Mouse (Mus musculus) thymus, adult 2 months (tissue): ENCODE measurements around the gene Tln2. TPM values are rescaled to one million over a fixed set of nuclear protein-coding genes. Genes with fewer than 3 reads are reported as not detected.

Experiments used
- DNase-seq: peaks from one replicate; pipeline ENCODE4 v3.0.0; 2021
- H3K27ac ChIP-seq: fragments of 200-500 bp; 2 replicates; pipeline ENCODE4 v1.5.1; 2012; ENCODE audit warnings: low read length, control low read depth; ENCODE audit not compliant: control insufficient read depth, insufficient read depth
- H3K27me3 ChIP-seq: fragments of 200-500 bp; 2 replicates; pipeline ENCODE4 v1.6.1; 2012; ENCODE audit warnings: mild to moderate bottlenecking, low read length, moderate library complexity, mixed read lengths; ENCODE audit not compliant: control insufficient read depth, insufficient read depth
- H3K36me3 ChIP-seq: fragments of 200-500 bp; 2 replicates; pipeline ENCODE4 v1.6.1; 2012; ENCODE audit warnings: mild to moderate bottlenecking, low read length, moderate library complexity; ENCODE audit not compliant: control insufficient read depth, insufficient read depth
- H3K4me1 ChIP-seq: fragments of 200-500 bp; replicated peaks from 2 replicates; pipeline ENCODE4 v1.6.1; 2012; ENCODE audit warnings: low read length; ENCODE audit not compliant: control insufficient read depth, insufficient read depth
- H3K4me3 ChIP-seq: fragments of 200-500 bp; 2 replicates; pipeline ENCODE4 v1.5.1; 2012; ENCODE audit warnings: mild to moderate bottlenecking, low read length, control low read depth, moderate library complexity; ENCODE audit not compliant: control insufficient read depth, insufficient read depth
- CTCF ChIP-seq: fragments of 200-500 bp; IDR thresholded peaks from 2 replicates; pipeline ENCODE4 v1.5.1; 2012; ENCODE audit warnings: mild to moderate bottlenecking, control low read depth, low read length, moderate library complexity, borderline replicate concordance; ENCODE audit not compliant: control insufficient read depth, poor library complexity, insufficient read depth; ENCODE audit errors: extremely low read depth
- POLR2A ChIP-seq: fragments of 200-500 bp; IDR thresholded peaks from 2 replicates; pipeline ENCODE4 v1.6.1; 2012; ENCODE audit warnings: mild to moderate bottlenecking, low read length, control low read depth, moderate library complexity; ENCODE audit not compliant: control insufficient read depth, poor library complexity, insufficient read depth; ENCODE audit errors: extremely low read depth
- WGBS: fragments of 180-500 bp; shearing (Covaris S2); methylation state at CpG from one replicate; pipeline ENCODE4 v1.1.7; 2018; 5-methylcytosine and 5-hydroxymethylcytosine counted together
- polyA plus RNA-seq: library from polyadenylated mRNA; depleted of rRNA; stranded (reverse); fragments of >200 nt; gene quantifications from 2 replicates; pipeline ENCODE4 v1.2.3, GENCODE M21; 2012

The Tln2 gene
- polyA plus RNA-seq, 1 experiment = 3.7 TPM

DNA sequence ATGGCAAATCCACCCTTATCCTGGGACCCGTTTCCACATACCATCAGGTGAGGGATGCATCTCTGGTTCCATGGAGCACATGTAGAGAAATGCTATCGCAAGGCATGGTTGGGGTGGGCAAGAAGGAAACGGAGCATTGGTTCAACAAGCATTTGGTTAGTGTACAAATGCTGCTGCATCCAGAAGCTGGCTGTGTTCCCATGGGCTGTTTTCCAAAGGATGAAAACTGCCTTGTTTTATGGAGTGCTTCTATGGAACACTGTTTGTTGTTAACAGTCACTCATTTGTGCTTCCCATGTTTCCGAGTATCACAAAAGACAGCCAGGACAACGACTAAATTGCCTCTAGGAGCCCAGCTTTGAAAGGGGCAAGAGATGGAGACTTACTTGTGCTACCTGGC, 35.7 kb upstream of the Tln2 start:
- Histone ChIP-seq H3K4me1 (no peaks in the 10 kb centered on the region), H3K27me3 (no peaks in the 10 kb centered on the region), H3K27ac (no peak overlapping the region), H3K36me3 (no peaks in the 10 kb centered on the region), H3K4me3 (no peak overlapping the region)
- DNase-seq = no peak
- WGBS = 91% methylated on average over 5 of the region's 5 CpGs
- TF ChIP-seq POLR2A = no peak
- no peak for TF ChIP-seq CTCF

DNA sequence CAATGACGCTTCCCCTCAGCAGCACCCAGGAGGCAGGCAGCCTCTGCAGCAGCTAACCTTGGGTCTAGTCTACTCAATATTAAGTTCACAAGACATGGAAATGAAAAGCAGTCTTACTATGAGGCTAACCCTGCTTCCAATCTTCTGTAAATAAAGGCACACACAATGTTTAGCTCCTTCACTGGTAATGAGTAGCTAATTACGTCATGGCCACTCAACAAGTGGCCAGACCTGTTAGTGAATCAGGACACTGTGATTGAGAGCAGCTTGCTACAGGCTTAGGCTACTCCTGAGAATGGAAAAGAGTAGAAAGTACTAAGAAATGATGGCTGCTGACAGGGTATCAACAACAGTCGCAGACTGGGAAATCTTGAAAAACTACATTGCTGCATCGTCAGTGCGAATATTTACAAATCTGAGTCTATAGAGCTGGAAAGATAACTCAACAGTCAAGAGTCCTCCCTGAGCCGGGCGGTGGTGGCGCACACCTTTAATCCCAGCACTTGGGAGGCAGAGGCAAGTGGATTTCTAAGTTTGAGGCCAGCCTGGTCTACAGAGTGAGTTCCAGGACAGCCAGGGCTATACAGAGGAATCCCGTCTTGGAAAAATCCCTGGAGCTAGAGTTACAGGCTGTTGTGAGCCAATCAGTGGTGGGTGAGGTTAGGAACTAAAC, 34.1 kb upstream of the Tln2 start:
- no peak overlapping the region for H3K27ac ChIP-seq
- no peak overlapping the region for H3K4me3 ChIP-seq
- 95% methylated on average over 9 of the region's 9 CpGs for WGBS
- no peaks in the 10 kb centered on the region for H3K27me3 ChIP-seq
- no peak for TF ChIP-seq POLR2A
- TF ChIP-seq CTCF = no peak
- DNase-seq = no peak
- H3K4me1 ChIP-seq = no peaks in the 10 kb centered on the region
- H3K36me3 ChIP-seq = no peaks in the 10 kb centered on the region

DNA sequence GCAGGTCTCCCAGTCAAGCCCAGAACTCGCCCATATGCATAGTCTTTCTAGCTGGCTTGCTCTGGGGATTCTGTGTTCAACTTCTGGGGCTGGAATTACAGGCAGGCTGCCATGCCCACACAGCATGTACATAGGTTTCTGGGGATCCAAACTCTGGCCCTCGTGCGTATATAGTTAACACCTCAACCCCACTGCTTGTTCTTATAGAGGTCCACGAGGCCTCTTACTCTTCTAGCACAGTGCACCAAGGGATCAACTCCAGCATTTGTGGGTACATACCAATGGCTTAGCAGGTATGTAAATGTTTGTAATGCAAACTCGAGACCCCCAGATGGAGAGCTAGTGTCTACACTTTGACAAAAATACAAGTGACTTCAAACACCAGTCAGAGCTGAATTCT, 33.2 kb upstream of the Tln2 start:
- no peaks in the 10 kb centered on the region for H3K27me3 ChIP-seq
- DNase-seq = no peak
- no peak overlapping the region for H3K27ac ChIP-seq
- TF ChIP-seq CTCF (no peak), POLR2A (no peak)
- no peak overlapping the region for H3K4me3 ChIP-seq
- H3K4me1 ChIP-seq = no peaks in the 10 kb centered on the region
- no peaks in the 10 kb centered on the region for H3K36me3 ChIP-seq
- 92% methylated on average over 5 of the region's 5 CpGs for WGBS

DNA sequence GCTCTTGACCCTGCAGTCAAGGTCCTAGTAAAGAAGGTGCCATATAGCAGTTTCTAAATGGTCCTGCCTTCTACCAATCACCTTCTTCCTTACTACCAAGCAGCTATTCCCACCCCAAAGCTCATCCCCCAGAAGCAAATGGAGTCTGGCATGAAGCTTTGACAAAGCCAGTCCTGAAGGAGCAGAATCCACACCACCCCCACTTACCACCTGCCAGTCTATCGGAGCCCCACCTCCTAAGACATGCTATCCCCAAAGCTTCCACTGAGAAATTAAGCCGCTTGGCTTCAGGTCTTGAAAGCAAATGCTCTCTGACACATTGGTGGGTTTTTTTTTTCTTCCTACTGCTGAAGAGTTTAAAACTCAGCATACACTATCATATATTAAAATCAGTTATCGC, 27.6 kb upstream of the Tln2 start:
- DNase-seq = no peak
- H3K27ac ChIP-seq = no peak overlapping the region
- no peak overlapping the region for H3K4me3 ChIP-seq
- no peaks in the 10 kb centered on the region for H3K27me3 ChIP-seq
- no peaks in the 10 kb centered on the region for H3K4me1 ChIP-seq
- 97% methylated on average over 3 of the region's 3 CpGs for WGBS
- H3K36me3 ChIP-seq = no peaks in the 10 kb centered on the region
- no peak for TF ChIP-seq POLR2A
- TF ChIP-seq CTCF = no peak

DNA sequence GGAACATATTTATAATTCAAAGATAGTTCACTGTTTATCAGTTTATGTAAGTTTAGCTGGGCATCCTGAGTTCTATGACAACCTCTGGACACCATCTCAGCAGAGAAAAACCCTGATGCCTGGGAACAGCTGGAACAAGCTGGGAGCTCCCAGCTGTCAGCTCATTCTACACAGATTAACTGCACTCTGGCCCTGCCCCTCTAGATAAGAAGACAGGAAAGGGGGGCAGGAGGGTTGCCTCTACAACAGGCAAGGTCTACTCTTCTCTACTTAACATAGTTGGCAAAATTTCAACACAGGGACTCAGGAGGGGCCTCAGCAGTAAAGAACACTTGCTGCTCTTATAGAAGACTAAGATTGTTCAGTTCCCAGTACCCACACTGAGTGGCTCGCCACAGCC, 27.0 kb upstream of the Tln2 start:
- DNase-seq = no peak
- no peak for TF ChIP-seq CTCF
- Histone ChIP-seq H3K27me3 (no peaks in the 10 kb centered on the region), H3K4me3 (no peak overlapping the region), H3K4me1 (no peaks in the 10 kb centered on the region), H3K27ac (no peak overlapping the region), H3K36me3 (no peaks in the 10 kb centered on the region)
- WGBS = 93% methylated on average over 1 of the region's 1 CpGs

DNA sequence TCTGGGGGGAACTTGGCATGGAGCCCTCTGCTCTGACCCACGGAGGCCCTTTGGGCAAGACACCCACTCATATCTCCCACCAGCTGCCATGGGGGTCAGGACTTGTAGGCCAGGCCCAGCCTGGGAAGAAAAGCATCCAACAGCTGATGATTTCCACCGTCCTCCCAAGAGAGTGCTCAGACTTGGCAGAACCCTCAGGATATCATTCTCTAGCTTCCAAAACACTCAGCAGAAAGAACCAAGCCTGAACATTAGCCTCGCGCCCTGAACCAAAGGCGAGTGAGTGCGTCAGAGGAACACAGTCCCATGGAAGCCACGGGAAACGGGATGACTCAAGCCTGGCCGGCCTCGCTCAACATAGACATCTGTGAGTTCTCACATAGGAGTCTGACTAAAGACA, 25.4 kb upstream of the Tln2 start:
- DNase-seq = no peak
- TF ChIP-seq CTCF = no peak
- no peak for TF ChIP-seq POLR2A
- H3K27me3 ChIP-seq = no peaks in the 10 kb centered on the region
- 95% methylated on average over 10 of the region's 10 CpGs for WGBS
- H3K36me3 ChIP-seq = no peaks in the 10 kb centered on the region
- no peak overlapping the region for H3K4me3 ChIP-seq
- no peaks in the 10 kb centered on the region for H3K4me1 ChIP-seq
- no peak overlapping the region for H3K27ac ChIP-seq
